Mouse (Mus musculus): ENCODE measurements around the gene Hist1h4d. TPM values are rescaled to one million over a fixed set of nuclear protein-coding genes. Genes with fewer than 3 reads are reported as not detected.
"Not testable (repeated sequence)": the region's sequence is repeated elsewhere in the genome, so short reads cannot be mapped to it uniquely, and the experiment has no call there.

The Hist1h4d gene
- polyA plus RNA-seq, 1 experiment from 2014 or later, result 38.1 TPM

GRCm38 (mm10) chr13:23571022-23571503, 10.3 kb upstream of the Hist1h4d start, which contains the start of the genes Hist1h2ae and Hist1h2bg:
Gene Hist1h2ae, minus strand, starts transcription at chr13:23571220.
Gene Hist1h2bg, plus strand, starts transcription at chr13:23571396.
- H3K27me3 ChIP-seq (ENCODE audit: control insufficient read depth, insufficient read depth, low read length), result no peaks in the 10 kb centered on the region
- no peaks in the 10 kb centered on the region for H3K9me3 ChIP-seq (ENCODE audit: control insufficient read depth, low read length)
- peak within 1 kb of the TSS; percentile 33 for H3K4me3 ChIP-seq (replicated peaks; ENCODE audit: low read depth, low read length)
- peak; percentile 92 for DNase-seq
- peak within 1 kb of the TSS; percentile 46 for H3K9ac ChIP-seq (replicated peaks; ENCODE audit: low read length)
- peak within 1 kb of the TSS; percentile 59 for H3K4me2 ChIP-seq (ENCODE audit: low read length)
- ATAC-seq (ENCODE audit: low FRiP score, low TSS enrichment), result peak; percentile 90
- peak within 1 kb of the TSS; percentile 89 for H3K27ac ChIP-seq (replicated peaks; ENCODE audit: low read depth, low read length)
- WGBS, result 0% methylated on average over 18 of the region's 18 CpGs
- H3K4me1 ChIP-seq (ENCODE audit: control insufficient read depth, insufficient read depth, low read length), result peaks cover 22% of the 10 kb centered on the region
- H3K36me3 ChIP-seq (ENCODE audit: control insufficient read depth, insufficient read depth, low read length), result no peaks in the 10 kb centered on the region

GRCm38 (mm10) chr13:23571504-23572217, 9.7 kb upstream of the Hist1h4d start:
- under 1% methylated on average over 12 of the region's 34 CpGs for WGBS
- peak; percentile 40 for DNase-seq
- ATAC-seq (ENCODE audit: low FRiP score, low TSS enrichment), result not testable (repeated sequence)

GRCm38 (mm10) chr13:23572218-23573033, 9.0 kb upstream of the Hist1h4d start:
- Histone ChIP-seq H3K4me1 (ENCODE audit: control insufficient read depth, insufficient read depth, low read length) (peaks cover 35% of the 10 kb centered on the region), H3K4me2 (ENCODE audit: low read length) (peak overlapping the region; percentile 59), H3K36me3 (ENCODE audit: control insufficient read depth, insufficient read depth, low read length) (no peaks in the 10 kb centered on the region), H3K27me3 (ENCODE audit: control insufficient read depth, insufficient read depth, low read length) (no peaks in the 10 kb centered on the region), H3K27ac (replicated peaks; ENCODE audit: low read depth, low read length) (peak overlapping the region; percentile 89), H3K9ac (replicated peaks; ENCODE audit: low read length) (peak overlapping the region; percentile 46; the same call in 1 of the 2 replicates), H3K4me3 (replicated peaks; ENCODE audit: low read depth, low read length) (peak overlapping the region; percentile 33), H3K9me3 (ENCODE audit: control insufficient read depth, low read length) (no peaks in the 10 kb centered on the region)
- DNase-seq (no peak), ATAC-seq (ENCODE audit: low FRiP score, low TSS enrichment) (no peak)
- 38% methylated on average over 2 of the region's 2 CpGs for WGBS

More at GRCm38 (mm10) chr13:23571504-23572217, 9.7 kb upstream of the Hist1h4d start:
- peak overlapping the region; percentile 89 for H3K27ac ChIP-seq (replicated peaks; ENCODE audit: low read depth, low read length)
- peaks cover 28% of the 10 kb centered on the region for H3K4me1 ChIP-seq (ENCODE audit: control insufficient read depth, insufficient read depth, low read length)
- H3K36me3 ChIP-seq (ENCODE audit: control insufficient read depth, insufficient read depth, low read length); H3K27me3 ChIP-seq (ENCODE audit: control insufficient read depth, insufficient read depth, low read length); H3K9me3 ChIP-seq (ENCODE audit: control insufficient read depth, low read length): not testable (repeated sequence)
- H3K4me2 ChIP-seq (ENCODE audit: low read length), result peak overlapping the region; percentile 59
- H3K4me3 ChIP-seq (replicated peaks; ENCODE audit: low read depth, low read length), result peak overlapping the region; percentile 33
- peak overlapping the region; percentile 46 for H3K9ac ChIP-seq (replicated peaks; ENCODE audit: low read length)

GRCm38 (mm10) chr13:23573034-23573897, 8.1 kb upstream of the Hist1h4d start:
- H3K9ac ChIP-seq (replicated peaks; ENCODE audit: low read length); DNase-seq; H3K27me3 ChIP-seq (ENCODE audit: control insufficient read depth, insufficient read depth, low read length); H3K36me3 ChIP-seq (ENCODE audit: control insufficient read depth, insufficient read depth, low read length); ATAC-seq (ENCODE audit: low FRiP score, low TSS enrichment); H3K9me3 ChIP-seq (ENCODE audit: control insufficient read depth, low read length): not testable (repeated sequence)
- H3K4me3 ChIP-seq (replicated peaks; ENCODE audit: low read depth, low read length), result peak overlapping the region; percentile 33
- H3K4me1 ChIP-seq (ENCODE audit: control insufficient read depth, insufficient read depth, low read length), result peaks cover 35% of the 10 kb centered on the region
- 0 out of 2 replicates have a peak overlapping the region, but pooled peaks have one; percentile 37 for H3K27ac ChIP-seq (replicated peaks; ENCODE audit: low read depth, low read length)
- H3K4me2 ChIP-seq (ENCODE audit: low read length), result peak overlapping the region; percentile 59
- WGBS, result 8% methylated on average over 17 of the region's 20 CpGs

GRCm38 (mm10) chr13:23573898-23574524, 7.4 kb upstream of the Hist1h4d start, which contains the start of the genes Hist1h2bf and Hist1h2ad:
Gene Hist1h2bf, minus strand, starts transcription at chr13:23574196.
Gene Hist1h2ad, plus strand, starts transcription at chr13:23574381.
- not testable (repeated sequence) for H3K9me3 ChIP-seq (ENCODE audit: control insufficient read depth, low read length); H3K9ac ChIP-seq (replicated peaks; ENCODE audit: low read length); H3K27me3 ChIP-seq (ENCODE audit: control insufficient read depth, insufficient read depth, low read length); H3K36me3 ChIP-seq (ENCODE audit: control insufficient read depth, insufficient read depth, low read length)
- H3K4me3 ChIP-seq (replicated peaks; ENCODE audit: low read depth, low read length), result peak within 1 kb of the TSS; percentile 36
- WGBS, result under 1% methylated on average over 33 of the region's 42 CpGs
- peaks cover 35% of the 10 kb centered on the region for H3K4me1 ChIP-seq (ENCODE audit: control insufficient read depth, insufficient read depth, low read length)
- peak within 1 kb of the TSS; percentile 76 for H3K27ac ChIP-seq (replicated peaks; ENCODE audit: low read depth, low read length)
- ATAC-seq (ENCODE audit: low FRiP score, low TSS enrichment), result peak; percentile 91
- H3K4me2 ChIP-seq (ENCODE audit: low read length), result peak within 1 kb of the TSS; percentile 59
- DNase-seq, result peak; percentile 98

GRCm38 (mm10) chr13:23574546-23575170, 6.7 kb upstream of the Hist1h4d start:
- not testable (repeated sequence) for H3K9ac ChIP-seq (replicated peaks; ENCODE audit: low read length); H3K36me3 ChIP-seq (ENCODE audit: control insufficient read depth, insufficient read depth, low read length); H3K9me3 ChIP-seq (ENCODE audit: control insufficient read depth, low read length); H3K27me3 ChIP-seq (ENCODE audit: control insufficient read depth, insufficient read depth, low read length)
- Histone ChIP-seq H3K27ac (replicated peaks; ENCODE audit: low read depth, low read length) (peak overlapping the region; percentile 76), H3K4me2 (ENCODE audit: low read length) (peak overlapping the region; percentile 59), H3K4me1 (ENCODE audit: control insufficient read depth, insufficient read depth, low read length) (peaks cover 35% of the 10 kb centered on the region), H3K4me3 (replicated peaks; ENCODE audit: low read depth, low read length) (peak overlapping the region; percentile 36)
- WGBS, result 0% methylated on average over 5 of the region's 39 CpGs
- 0 out of 2 replicates have a peak, but pooled peaks have one; percentile 0 for ATAC-seq (ENCODE audit: low FRiP score, low TSS enrichment)
- DNase-seq, result peak; percentile 37

- Histone ChIP-seq H3K4me1 (ENCODE audit: control insufficient read depth, insufficient read depth, low read length) (peaks cover 31% of the 10 kb centered on the region), H3K9ac (replicated peaks; ENCODE audit: low read length) (peak within 1 kb of the TSS; percentile 30; the same call in 1 of the 2 replicates), H3K4me2 (ENCODE audit: low read length) (peak within 1 kb of the TSS; percentile 59), H3K9me3 (ENCODE audit: control insufficient read depth, low read length) (no peaks in the 10 kb centered on the region), H3K27me3 (ENCODE audit: control insufficient read depth, insufficient read depth, low read length) (no peaks in the 10 kb centered on the region), H3K36me3 (ENCODE audit: control insufficient read depth, insufficient read depth, low read length) (no peaks in the 10 kb centered on the region), H3K27ac (replicated peaks; ENCODE audit: low read depth, low read length) (peak within 1 kb of the TSS; percentile 76), H3K4me3 (replicated peaks; ENCODE audit: low read depth, low read length) (peak within 1 kb of the TSS; percentile 36)
- ATAC-seq (ENCODE audit: low FRiP score, low TSS enrichment), result peak; percentile 72
- under 1% methylated on average over 18 of the region's 18 CpGs for WGBS
- DNase-seq, result peak; percentile 88
These were observed 6.0 kb upstream of the Hist1h4d start, which contains the start of gene Hist1h3d for GRCm38 (mm10) chr13:23575271-23575851. Gene Hist1h3d, plus strand, starts transcription at chr13:23575763.

Measured in midbrain, embryonic 14.5 days (tissue).